Mouse (Mus musculus): ENCODE measurements at regions not wholly inside any gene's neighbourhood (a gene's known extent, or its start where the extent isn't known, plus 50 kb on each side); places are given as distances from the start of the nearest gene placed in this dataset.

DNA sequence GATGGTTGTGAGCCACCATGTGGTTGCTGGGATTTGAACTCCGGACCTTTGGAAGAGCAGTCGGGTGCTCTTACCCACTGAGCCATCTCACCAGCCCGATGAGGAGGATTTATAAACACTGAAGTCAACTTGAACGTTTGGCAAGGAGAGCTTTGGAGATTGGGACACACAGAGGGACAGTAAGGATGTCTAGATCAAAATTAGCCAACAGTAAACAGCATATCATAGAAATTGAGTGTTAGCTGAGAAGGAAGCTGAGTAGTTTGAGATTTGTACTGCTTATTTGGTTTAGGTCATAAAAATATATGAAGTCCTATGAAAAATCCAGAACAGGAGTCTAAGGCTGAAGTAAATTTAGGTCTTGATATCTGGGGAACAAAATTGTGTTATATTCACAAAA is 786.9 kb upstream of the Zeb2 start:
- Histone ChIP-seq H3K27ac (ENCODE audit: low read length) (no peak overlapping the region), H3K4me3 (ENCODE audit: low read length) (no peak overlapping the region), H3K9ac (ENCODE audit: low read depth, low read length) (no peak overlapping the region), H3K4me1 (ENCODE audit: control insufficient read depth, insufficient read depth, low read length) (no peaks in the 10 kb centered on the region), H3K9me3 (ENCODE audit: control insufficient read depth, low read length) (no peaks in the 10 kb centered on the region), H3K27me3 (replicated peaks; ENCODE audit: control insufficient read depth, insufficient read depth, low read length) (no peaks in the 10 kb centered on the region), H3K4me2 (ENCODE audit: low read depth, low read length) (no peak overlapping the region), H3K36me3 (ENCODE audit: control insufficient read depth, insufficient read depth, low read length) (no peaks in the 10 kb centered on the region)
- no peak for ATAC-seq
- WGBS: 80% methylated on average over 4 of the region's 4 CpGs

GRCm38 (mm10) chr2:45903350-45903749 is 786.2 kb upstream of the Zeb2 start:
- H3K36me3 ChIP-seq (ENCODE audit: control insufficient read depth, insufficient read depth, low read length): no peaks in the 10 kb centered on the region
- no peak overlapping the region for H3K4me3 ChIP-seq (ENCODE audit: low read length)
- H3K27me3 ChIP-seq (replicated peaks; ENCODE audit: control insufficient read depth, insufficient read depth, low read length): no peaks in the 10 kb centered on the region
- ATAC-seq: no peak
- H3K9ac ChIP-seq (ENCODE audit: low read depth, low read length): no peak overlapping the region
- no peak overlapping the region for H3K4me2 ChIP-seq (ENCODE audit: low read depth, low read length)
- H3K4me1 ChIP-seq (ENCODE audit: control insufficient read depth, insufficient read depth, low read length): no peaks in the 10 kb centered on the region
- 66% methylated on average over 1 of the region's 1 CpGs for WGBS
- H3K9me3 ChIP-seq (ENCODE audit: control insufficient read depth, low read length): no peaks in the 10 kb centered on the region
- no peak overlapping the region for H3K27ac ChIP-seq (ENCODE audit: low read length)

DNA sequence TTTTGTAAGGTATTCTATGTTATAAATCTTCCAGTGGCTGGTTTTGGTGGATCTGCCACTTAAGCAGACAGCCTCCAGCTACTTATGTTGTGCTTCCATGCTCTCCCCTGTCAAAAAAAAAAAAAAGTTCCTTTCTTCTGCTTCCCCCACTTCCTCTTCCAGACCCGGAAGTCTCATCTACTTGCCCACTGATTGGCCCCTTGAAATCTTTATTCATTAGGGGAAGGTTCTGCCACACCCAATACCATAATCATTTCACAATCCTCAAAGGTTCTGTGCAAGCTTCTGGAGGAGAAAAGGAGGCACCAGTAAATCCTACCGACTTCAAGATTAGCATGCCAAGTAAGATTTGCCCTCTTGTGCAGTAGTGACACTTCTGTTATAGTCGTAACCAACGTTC is 784.7 kb upstream of the Zeb2 start:
- Histone ChIP-seq H3K9me3 (ENCODE audit: control insufficient read depth, low read length) (no peaks in the 10 kb centered on the region), H3K4me1 (ENCODE audit: control insufficient read depth, insufficient read depth, low read length) (no peaks in the 10 kb centered on the region), H3K9ac (ENCODE audit: low read depth, low read length) (no peak overlapping the region), H3K4me2 (ENCODE audit: low read depth, low read length) (no peak overlapping the region), H3K4me3 (ENCODE audit: low read length) (no peak overlapping the region), H3K36me3 (ENCODE audit: control insufficient read depth, insufficient read depth, low read length) (no peaks in the 10 kb centered on the region), H3K27me3 (replicated peaks; ENCODE audit: control insufficient read depth, insufficient read depth, low read length) (no peaks in the 10 kb centered on the region), H3K27ac (ENCODE audit: low read length) (no peak overlapping the region)
- no peak for ATAC-seq
- WGBS: 88% methylated on average over 4 of the region's 4 CpGs

DNA sequence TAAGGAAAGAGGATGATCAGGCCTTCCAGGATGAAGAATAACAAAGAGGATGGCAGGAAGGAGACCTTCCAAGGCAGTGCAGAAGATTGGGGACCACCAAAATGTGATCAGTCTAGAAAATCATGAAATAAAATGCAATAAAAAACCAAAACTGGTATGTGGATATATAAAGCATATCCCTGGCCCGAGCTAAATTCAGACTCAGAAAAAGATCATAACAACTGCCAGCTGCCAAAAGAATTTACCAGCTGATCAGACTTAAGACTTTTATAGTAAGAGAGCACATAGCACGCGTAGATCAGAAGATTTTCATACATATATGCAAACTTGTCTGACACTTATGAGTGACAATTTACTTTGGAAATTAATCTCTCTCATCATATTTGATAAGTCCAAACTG is 767.5 kb upstream of the Zeb2 start:
- Histone ChIP-seq H3K9ac (ENCODE audit: low read depth, low read length) (no peak overlapping the region), H3K4me1 (ENCODE audit: control insufficient read depth, insufficient read depth, low read length) (no peaks in the 10 kb centered on the region), H3K27me3 (replicated peaks; ENCODE audit: control insufficient read depth, insufficient read depth, low read length) (no peaks in the 10 kb centered on the region), H3K27ac (ENCODE audit: low read length) (no peak overlapping the region), H3K4me2 (ENCODE audit: low read depth, low read length) (no peak overlapping the region), H3K36me3 (ENCODE audit: control insufficient read depth, insufficient read depth, low read length) (no peaks in the 10 kb centered on the region), H3K9me3 (ENCODE audit: control insufficient read depth, low read length) (no peaks in the 10 kb centered on the region), H3K4me3 (ENCODE audit: low read length) (no peak overlapping the region)
- ATAC-seq: no peak
- 89% methylated on average over 3 of the region's 3 CpGs for WGBS

GRCm38 (mm10) chr2:45878656-45879055 is 761.5 kb upstream of the Zeb2 start:
- Histone ChIP-seq H3K9ac (ENCODE audit: low read depth, low read length) (no peak overlapping the region), H3K4me1 (ENCODE audit: control insufficient read depth, insufficient read depth, low read length) (no peaks in the 10 kb centered on the region), H3K27me3 (replicated peaks; ENCODE audit: control insufficient read depth, insufficient read depth, low read length) (no peaks in the 10 kb centered on the region), H3K4me3 (ENCODE audit: low read length) (no peak overlapping the region), H3K36me3 (ENCODE audit: control insufficient read depth, insufficient read depth, low read length) (no peaks in the 10 kb centered on the region), H3K4me2 (ENCODE audit: low read depth, low read length) (no peak overlapping the region), H3K9me3 (ENCODE audit: control insufficient read depth, low read length) (no peaks in the 10 kb centered on the region), H3K27ac (ENCODE audit: low read length) (no peak overlapping the region)
- no peak for ATAC-seq

DNA sequence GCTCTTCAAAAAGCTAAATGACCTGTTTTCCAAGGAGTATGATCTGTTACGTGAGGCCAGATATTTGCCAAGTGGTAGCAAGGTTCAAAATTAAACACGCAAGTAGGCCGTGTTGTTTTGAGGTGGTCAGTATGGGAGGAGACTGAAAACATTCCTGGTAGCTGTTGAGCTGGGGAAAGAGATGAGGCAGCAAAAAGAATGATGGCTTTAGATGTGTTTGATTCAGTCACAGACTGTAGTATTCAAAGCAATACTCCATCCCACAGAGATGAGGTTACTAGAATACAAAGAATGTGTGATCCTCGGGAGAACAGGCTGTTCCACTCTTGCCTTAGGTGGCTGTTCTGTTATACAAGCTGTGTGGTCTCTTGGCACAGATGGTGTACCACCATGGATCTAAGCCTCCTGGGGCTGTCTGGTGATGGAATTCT is 742.7 kb upstream of the Zeb2 start:
- Histone ChIP-seq H3K4me2 (ENCODE audit: low read depth, low read length) (no peak overlapping the region), H3K4me3 (ENCODE audit: low read length) (no peak overlapping the region), H3K36me3 (ENCODE audit: control insufficient read depth, insufficient read depth, low read length) (no peaks in the 10 kb centered on the region), H3K27ac (ENCODE audit: low read length) (no peak overlapping the region), H3K4me1 (ENCODE audit: control insufficient read depth, insufficient read depth, low read length) (no peaks in the 10 kb centered on the region), H3K9me3 (ENCODE audit: control insufficient read depth, low read length) (no peaks in the 10 kb centered on the region), H3K9ac (ENCODE audit: low read depth, low read length) (no peak overlapping the region), H3K27me3 (replicated peaks; ENCODE audit: control insufficient read depth, insufficient read depth, low read length) (no peaks in the 10 kb centered on the region)
- 74% methylated on average over 4 of the region's 4 CpGs for WGBS
- ATAC-seq: no peak

DNA sequence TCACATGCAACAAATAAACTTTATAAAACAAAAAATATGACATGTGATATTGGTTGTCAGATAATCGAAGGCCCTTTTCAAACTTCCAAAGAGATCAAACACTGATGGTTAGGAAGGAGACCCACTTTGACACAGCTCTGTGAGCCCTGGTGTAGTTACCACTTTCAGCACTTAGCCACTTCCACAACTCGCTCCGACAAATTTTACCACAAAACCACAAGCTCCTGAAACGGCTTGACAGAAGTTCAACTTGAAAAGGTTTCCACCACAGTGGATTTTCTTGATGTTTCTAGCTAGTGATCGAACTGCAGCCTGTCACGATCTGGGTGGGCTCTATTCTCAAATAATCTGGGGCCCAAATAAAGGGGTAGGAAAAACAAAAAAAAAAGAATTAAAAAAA is 742.2 kb upstream of the Zeb2 start:
- H3K27ac ChIP-seq (ENCODE audit: low read length): no peak overlapping the region
- H3K4me3 ChIP-seq (ENCODE audit: low read length): no peak overlapping the region
- 84% methylated on average over 6 of the region's 6 CpGs for WGBS
- no peaks in the 10 kb centered on the region for H3K9me3 ChIP-seq (ENCODE audit: control insufficient read depth, low read length)
- no peak overlapping the region for H3K4me2 ChIP-seq (ENCODE audit: low read depth, low read length)
- no peak for ATAC-seq
- H3K9ac ChIP-seq (ENCODE audit: low read depth, low read length): no peak overlapping the region
- no peaks in the 10 kb centered on the region for H3K36me3 ChIP-seq (ENCODE audit: control insufficient read depth, insufficient read depth, low read length)
- no peaks in the 10 kb centered on the region for H3K27me3 ChIP-seq (replicated peaks; ENCODE audit: control insufficient read depth, insufficient read depth, low read length)
- H3K4me1 ChIP-seq (ENCODE audit: control insufficient read depth, insufficient read depth, low read length): no peaks in the 10 kb centered on the region

GRCm38 (mm10) chr2:45850018-45850605 is 732.9 kb upstream of the Zeb2 start:
- 95% methylated on average over 6 of the region's 6 CpGs for WGBS
- Histone ChIP-seq H3K27me3 (replicated peaks; ENCODE audit: control insufficient read depth, insufficient read depth, low read length) (no peaks in the 10 kb centered on the region), H3K4me2 (ENCODE audit: low read depth, low read length) (no peak overlapping the region), H3K4me1 (ENCODE audit: control insufficient read depth, insufficient read depth, low read length) (no peaks in the 10 kb centered on the region), H3K4me3 (ENCODE audit: low read length) (no peak overlapping the region), H3K9me3 (ENCODE audit: control insufficient read depth, low read length) (no peaks in the 10 kb centered on the region), H3K9ac (ENCODE audit: low read depth, low read length) (no peak overlapping the region), H3K27ac (ENCODE audit: low read length) (no peak overlapping the region), H3K36me3 (ENCODE audit: control insufficient read depth, insufficient read depth, low read length) (no peaks in the 10 kb centered on the region)
- ATAC-seq: no peak

DNA sequence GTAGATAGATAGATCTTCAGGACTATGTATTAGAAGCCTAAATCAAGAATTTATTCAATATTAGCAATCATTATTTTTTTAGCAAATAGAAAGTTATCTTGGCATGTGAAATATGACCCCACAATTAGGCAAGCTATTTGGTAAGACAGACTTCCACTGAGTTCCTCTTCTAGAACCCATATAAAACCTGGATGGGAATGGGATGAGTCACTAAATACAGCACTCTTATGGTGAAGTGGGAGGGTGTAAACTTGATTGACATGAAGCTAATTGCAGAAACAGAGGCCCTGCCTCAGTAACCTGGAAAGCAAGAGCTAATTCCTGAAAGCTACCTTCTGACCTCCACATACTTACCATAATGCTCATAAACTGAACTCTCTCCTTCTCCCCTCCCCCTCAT is 723.2 kb upstream of the Zeb2 start:
- ATAC-seq: no peak

DNA sequence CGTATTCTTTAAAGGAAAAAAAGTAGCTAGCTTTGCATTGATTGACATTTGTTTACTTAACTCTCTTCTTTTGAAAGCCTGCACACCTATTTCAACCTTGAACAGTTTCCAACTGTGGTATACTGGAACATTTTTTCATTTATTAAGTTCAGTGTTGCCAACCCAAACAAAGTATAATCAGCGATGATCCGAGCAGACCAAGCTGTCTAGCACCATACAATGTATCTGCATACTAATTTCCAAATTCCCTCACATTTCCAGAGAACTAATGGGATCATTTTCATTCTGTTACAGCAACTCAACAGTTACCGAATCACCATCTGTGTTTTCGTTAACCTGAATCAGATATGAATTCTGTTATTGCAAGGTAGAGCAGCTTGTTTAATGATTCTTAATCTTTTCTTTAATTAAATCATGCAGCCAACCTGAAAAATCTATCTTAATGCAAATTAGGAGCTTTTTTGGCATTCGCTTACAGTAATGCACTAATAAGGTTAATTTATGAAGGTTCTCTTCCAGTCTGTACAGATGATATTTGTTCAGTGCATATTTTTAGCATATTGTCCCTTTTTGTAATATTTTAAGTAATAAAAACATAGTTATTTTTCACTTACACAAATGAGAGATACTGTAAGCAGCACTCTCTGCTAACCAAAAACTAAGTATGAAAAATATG is 719.5 kb upstream of the Zeb2 start:
- no peak for ATAC-seq
- 75% methylated on average over 6 of the region's 6 CpGs for WGBS

More for the DNA sequence above, 723.2 kb upstream of the Zeb2 start:
- Histone ChIP-seq H3K9me3 (ENCODE audit: control insufficient read depth, low read length) (no peaks in the 10 kb centered on the region), H3K4me2 (ENCODE audit: low read depth, low read length) (no peak overlapping the region), H3K27me3 (replicated peaks; ENCODE audit: control insufficient read depth, insufficient read depth, low read length) (no peaks in the 10 kb centered on the region), H3K4me3 (ENCODE audit: low read length) (no peak overlapping the region), H3K36me3 (ENCODE audit: control insufficient read depth, insufficient read depth, low read length) (no peaks in the 10 kb centered on the region), H3K4me1 (ENCODE audit: control insufficient read depth, insufficient read depth, low read length) (no peaks in the 10 kb centered on the region), H3K9ac (ENCODE audit: low read depth, low read length) (no peak overlapping the region), H3K27ac (ENCODE audit: low read length) (no peak overlapping the region)

More for the DNA sequence above, 719.5 kb upstream of the Zeb2 start:
- no peaks in the 10 kb centered on the region for H3K27me3 ChIP-seq (replicated peaks; ENCODE audit: control insufficient read depth, insufficient read depth, low read length)
- H3K4me3 ChIP-seq (ENCODE audit: low read length): no peak overlapping the region
- no peaks in the 10 kb centered on the region for H3K4me1 ChIP-seq (ENCODE audit: control insufficient read depth, insufficient read depth, low read length)
- no peaks in the 10 kb centered on the region for H3K9me3 ChIP-seq (ENCODE audit: control insufficient read depth, low read length)
- H3K4me2 ChIP-seq (ENCODE audit: low read depth, low read length): no peak overlapping the region
- H3K36me3 ChIP-seq (ENCODE audit: control insufficient read depth, insufficient read depth, low read length): no peaks in the 10 kb centered on the region
- no peak overlapping the region for H3K9ac ChIP-seq (ENCODE audit: low read depth, low read length)
- no peak overlapping the region for H3K27ac ChIP-seq (ENCODE audit: low read length)
